Mouse (Mus musculus) spleen, adult 18-20 months (tissue): ENCODE results near the gene Kcnn3.

Experiments used
- DNase-seq, 2 experiments: peaks; one replicate each; pipeline ENCODE4 v3.0.0; 2022; ENCODE audit warnings: mixed read lengths in 2 of 2

The Kcnn3 gene

DNA sequence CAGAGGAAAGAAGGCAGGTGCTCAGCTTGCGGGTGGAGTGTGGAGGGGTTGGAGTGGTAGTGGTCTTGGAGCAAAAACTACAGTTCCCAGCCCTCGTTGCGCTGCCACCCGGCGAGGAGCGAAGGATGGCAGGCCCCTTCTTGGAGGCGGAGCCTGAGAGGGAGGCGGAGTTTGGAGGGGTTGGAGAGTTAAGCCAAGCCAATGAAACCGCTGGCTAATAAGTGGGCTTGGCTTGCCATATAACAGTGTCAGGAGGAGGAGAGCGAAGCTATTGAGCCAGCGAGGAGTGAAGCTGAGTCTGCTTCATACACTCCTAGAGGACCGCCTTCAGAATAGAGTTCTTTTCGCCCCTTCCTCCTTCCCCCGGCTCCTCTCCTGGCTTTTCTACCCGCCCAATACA lies at the start of gene Kcnn3:
Gene Kcnn3, plus strand, starts transcription at position 271 of the 400 bp plus-strand sequence.
- DNase-seq, result peak; percentile 20 to 49

DNA sequence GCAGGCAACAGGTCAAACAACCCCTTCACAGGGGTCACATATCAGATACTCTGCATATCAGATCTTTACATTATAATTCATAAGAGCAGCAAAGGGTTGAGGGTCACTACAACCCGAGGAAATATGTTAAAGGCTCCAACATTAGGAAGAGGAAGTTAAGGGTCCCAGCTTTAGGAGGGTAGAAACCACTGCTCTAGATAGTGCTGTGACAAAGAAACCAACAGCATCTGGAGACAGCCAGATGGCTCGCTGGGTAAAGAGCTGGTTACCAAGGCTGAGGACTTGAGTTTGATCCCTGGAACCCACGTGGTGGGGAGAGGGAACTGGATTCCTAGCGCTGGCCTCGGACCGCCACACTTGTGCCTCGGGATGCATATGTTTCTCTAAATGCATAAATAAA lies 47.7 kb upstream of the Kcnn3 start:
- DNase-seq, result no peak

DNA sequence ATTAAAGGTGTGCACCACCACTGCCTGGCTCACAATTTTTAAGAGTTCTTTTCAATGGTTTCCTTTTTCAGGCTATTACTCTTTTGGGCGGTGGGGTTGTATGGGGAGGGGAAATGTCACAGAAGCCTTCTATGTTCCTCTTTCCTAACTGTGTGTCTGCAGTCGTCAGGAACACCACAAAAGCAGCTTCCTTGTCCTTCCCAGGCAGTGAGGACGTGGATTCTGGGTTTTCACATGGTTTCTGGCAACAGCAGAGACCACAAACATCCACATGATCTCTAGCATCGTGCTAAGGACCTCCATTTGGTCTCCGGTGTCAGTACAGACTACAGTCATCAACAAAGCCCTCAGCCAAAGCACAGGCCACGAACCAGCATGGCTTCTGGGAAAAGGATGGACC lies 46.1 kb upstream of the Kcnn3 start:
- DNase-seq, result no peak

DNA sequence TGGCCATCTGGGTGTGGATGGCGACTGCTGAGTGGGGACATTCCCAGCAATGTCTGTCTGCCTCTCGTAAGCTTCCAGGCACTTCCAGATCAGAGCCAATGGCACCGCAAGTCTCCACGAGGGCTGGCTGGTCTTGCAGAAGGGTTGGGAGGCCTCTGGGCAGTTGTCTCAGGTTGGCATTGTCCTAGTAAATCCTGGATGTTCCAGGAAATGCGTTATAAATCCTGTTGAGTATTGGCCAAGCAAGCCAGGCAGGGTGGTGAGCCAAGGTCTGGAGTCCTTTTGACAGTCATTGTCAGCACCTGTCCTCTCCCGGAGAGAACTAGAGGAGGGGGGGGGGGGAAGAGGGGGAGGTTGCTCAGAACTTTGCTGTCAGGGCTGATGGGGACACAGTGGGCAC lies 40.9 kb upstream of the Kcnn3 start:
- no peak for DNase-seq

DNA sequence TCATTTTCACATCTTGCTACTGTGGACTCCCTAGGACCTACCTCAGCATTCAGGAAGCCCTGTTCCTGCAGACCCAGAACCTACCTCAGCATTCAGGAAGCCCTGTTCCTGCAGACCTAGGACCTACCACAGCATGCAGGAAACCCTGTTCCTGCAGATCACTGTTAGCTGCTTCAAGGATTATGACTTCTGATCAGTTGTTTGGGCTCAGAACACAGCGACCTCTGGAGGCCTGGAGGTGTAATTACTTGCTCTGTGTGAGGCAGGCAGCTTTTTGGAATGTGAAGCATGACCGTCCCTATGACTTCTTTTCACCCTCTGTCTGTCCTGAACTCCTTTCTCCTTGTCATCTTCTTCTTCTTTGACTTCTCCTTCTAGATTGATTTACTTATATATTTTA lies 38.5 kb upstream of the Kcnn3 start:
- no peak for DNase-seq

DNA sequence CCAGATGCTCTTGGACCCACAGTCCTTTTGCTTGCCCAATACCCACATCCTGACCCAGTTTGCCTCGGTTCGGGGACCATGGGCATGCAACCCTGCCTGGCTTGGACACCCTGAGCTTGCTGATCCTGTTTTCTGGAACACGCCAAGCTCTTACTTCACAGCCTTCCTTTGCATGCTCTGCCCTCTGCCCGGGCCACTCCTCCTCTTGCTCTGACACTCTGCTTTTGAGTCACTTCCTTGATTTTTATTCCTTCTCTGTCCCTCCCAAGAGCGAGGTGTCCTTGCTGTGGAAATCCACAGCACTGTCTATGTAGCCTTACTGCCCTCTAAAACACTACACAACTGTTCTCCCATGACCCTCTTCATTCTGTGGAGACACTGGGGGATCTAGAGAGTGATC lies 37.7 kb upstream of the Kcnn3 start:
- DNase-seq, result no peak

DNA sequence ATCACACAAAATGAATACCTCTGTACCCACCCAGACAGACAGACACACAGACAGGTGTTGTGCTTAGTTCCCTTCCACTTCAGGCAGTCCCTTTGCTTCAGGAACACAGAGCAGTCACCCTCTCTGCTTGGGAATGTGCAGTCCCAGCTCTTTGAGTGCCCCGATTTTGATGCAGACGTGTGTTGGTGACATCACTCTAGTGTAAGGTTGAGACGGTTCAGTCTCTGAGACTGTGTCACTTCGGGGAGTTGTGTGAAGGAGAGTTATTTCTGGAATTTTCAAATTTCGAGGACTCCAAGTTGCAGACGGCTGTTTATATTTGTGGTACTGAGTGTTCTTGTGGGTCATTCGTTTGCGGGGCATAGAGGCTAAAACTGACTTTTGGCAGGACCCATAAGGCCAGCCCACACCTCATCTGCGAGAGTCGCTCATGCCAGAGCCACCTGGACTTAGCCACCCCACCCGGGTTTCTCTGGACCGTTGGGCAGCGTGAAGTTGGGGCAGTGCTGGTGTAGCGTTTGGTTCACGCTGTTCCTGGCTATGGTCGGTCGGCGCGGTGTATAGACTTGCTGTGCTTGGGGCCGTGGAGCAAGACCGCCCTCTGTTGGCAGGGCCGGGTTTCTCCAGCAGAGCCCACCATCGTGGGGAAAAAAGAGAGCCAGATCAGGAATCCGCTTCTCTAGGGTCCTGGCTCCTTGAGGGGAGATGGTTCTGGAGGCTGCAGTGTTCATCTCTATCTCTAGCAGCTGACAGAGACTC lies 35.0 kb upstream of the Kcnn3 start:
- DNase-seq, result peak; percentile 56 to 77

DNA sequence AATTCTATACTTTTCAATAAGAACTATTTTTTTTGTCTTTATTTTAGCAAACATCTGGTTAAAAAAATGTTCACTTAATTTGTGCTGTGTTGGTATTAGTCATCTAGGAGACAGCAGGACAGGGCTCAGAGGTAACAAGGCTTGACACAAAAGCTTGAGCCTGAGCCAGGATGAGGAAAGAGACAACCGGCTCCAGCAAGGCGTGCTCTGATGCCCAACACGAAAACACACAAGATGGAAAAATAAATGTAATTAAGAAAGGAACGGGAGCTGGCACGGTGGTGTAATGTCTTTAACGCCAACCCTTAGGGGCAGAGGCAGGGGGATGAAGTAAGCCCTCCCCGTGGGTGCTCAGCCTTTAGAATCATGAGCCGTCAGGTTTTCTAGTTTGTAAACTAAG lies 33.9 kb upstream of the Kcnn3 start:
- DNase-seq, result no peak

DNA sequence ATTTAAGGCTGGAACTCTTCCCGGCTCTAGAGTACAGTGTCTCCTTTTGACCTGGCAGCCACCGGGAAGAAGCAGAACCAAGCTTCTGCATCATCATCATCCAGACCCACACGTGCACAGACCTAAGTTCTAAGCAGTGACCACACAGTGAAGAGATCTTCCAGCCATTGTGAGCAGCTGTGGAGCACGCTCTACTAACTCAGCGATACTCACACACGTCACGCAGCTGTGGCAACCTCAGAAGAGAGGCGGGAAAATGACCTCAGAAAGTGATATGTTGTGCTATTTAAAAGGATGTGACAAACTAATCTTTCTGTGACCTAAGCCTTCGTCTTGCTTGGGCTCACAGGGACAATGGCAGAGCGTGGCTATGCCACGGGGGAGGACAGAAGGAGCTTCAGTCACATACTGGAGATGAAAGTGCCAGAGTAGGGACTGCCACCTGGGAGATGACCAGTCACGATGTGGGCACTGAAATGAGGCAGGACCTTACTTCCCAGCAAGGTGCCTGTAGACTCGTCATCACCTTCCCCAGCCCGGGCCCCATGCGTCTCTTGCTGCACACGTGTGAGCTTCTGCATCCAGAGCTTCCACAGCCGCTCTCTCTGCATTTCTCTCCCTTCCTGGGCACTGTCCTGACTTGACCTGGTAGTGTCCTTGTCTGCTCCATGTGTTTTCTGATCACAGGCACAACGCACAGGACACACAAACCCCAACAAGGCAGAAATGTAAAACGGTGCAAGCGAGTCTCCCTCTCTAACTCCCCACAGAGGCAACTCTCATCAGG lies 32.9 kb upstream of the Kcnn3 start:
- DNase-seq, result no peak

DNA sequence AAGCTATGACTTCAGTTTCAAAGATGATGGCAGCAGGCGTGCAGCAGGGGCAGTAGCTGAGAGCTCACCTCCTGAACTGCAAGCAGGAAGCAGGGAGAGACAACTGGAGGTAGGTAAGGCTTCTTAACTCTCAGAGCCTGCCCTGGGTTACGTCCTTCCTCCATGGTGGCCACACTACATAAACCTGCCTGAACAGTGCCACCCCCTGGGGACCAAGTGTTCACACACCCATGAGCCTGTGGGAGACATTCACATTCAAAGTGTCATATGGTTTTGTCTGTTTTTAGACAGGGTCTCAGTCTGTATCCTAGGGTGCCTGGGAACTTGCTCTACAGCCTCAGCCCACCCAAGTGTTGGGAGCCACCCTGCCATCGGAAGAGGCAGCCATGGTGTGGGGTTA lies 29.2 kb upstream of the Kcnn3 start:
- no peak for DNase-seq

DNA sequence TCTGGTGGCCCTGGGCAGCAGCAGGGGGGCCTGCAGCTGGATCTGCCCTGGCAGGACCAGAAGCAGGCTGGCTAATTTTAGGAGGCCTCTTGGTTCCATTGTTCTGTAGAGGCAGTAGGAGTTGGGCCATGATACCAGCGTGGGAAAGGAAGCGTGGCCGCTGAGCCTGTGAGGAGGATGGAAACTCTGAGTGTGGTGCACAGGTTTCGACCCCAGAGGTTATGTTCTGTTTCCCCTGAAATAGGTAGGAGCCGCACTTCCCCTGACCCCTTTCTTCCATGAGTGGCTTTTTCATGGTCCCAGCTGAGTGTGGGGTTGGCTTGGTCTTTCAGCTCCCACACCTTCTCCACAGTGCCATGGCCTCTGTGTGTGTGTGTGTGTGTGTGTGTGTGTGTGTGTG lies 28.4 kb upstream of the Kcnn3 start:
- DNase-seq, result no peak

DNA sequence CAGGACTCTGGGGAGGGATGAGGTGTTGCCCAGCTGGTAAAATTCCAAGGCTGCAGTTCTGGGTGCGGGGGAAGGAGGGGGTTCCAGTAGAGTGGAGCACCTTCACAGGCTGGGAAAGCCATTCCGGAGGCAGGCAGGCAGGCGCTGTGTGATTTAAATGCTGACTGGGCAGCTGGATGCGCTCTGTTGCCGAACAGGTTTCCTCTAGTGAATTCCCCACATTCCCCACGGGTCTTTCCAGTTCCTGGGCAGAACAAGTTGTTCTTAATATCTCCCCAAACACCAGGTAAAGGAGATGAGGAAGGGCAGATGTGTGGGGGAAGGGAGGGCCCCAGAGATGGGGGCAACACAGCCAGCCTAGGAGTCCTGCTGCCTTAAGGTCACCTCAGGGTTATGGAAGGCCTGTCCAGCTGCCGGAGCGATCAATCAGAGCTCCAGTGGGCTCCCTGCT lies 27.2 kb upstream of the Kcnn3 start:
- DNase-seq, result no peak

DNA sequence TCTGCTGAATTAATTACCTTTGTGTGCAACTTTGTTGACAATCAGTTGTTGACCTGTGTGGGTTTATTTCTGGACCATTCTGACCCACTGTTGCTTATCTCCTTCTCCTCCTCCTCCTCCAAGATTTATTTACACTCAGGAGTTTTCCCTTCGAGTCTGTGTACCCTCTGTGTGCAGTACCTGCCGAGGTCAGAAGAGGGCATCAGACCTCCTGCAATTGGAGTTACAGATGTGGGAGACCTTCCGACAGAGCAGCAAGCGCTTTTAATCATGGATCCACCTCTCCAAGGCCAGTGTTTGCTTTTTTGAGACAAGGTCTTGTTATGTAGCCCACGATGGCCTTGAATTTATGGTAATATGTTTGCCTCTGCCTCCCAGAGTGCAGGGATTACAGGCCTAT lies 25.3 kb upstream of the Kcnn3 start:
- DNase-seq, result no peak

DNA sequence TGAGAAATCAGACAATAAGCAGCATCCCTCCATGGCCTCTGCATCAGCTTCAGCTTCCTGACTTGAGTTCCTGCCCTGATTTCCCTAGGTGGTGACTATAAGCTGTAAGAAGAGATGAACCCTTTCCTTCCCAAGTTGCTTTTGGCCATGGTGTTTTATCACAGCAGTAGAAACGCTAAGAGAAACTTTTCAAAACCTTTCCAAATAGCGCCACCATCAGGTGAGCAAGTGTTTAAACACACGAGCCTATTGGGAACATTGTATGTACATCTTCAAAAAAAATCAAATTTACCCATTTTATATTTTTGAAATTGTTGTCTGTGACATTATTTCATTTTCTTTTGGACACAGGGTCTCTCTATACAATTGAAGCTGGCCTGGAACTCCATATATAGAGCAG lies 23.6 kb upstream of the Kcnn3 start:
- DNase-seq, result no peak

DNA sequence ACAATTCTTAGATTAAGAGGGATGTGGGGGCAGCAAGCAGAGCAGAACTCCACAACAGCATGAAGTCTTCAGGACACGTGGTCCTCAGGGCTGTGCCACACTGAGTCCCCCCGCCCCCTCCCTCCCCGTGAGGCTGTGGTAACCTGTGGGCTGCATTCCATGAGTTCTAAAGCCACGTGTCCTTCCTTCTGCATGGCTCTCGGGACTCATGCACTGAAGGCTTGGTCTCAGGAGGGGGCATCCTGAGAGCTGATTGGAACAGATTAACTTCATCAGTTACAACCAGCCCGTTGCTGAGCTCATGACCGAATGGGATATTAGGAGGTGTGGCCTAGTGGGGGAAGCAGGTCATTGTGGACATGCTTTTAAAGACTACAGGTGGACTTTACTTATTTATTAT lies 20.3 kb upstream of the Kcnn3 start:
- no peak for DNase-seq

DNA sequence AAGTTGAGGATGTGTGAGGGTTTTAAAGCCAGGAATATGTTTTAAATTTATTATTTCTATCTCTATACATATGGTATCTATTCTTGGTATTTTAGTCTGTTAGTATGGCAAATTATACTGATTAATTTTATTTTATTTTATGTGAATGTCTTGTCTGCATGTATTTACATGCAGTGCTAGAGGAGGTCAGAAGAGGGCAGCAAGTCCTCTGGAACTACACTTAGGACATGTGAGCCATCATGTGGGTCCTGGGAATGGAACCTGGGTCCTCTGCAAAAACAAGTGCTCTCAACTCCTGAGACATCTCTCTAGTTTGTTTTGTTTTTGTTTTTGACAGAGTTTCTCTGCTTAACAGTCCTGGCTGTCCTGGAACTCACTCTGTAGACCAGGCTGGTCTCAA lies 18.5 kb upstream of the Kcnn3 start:
- DNase-seq, result no peak

DNA sequence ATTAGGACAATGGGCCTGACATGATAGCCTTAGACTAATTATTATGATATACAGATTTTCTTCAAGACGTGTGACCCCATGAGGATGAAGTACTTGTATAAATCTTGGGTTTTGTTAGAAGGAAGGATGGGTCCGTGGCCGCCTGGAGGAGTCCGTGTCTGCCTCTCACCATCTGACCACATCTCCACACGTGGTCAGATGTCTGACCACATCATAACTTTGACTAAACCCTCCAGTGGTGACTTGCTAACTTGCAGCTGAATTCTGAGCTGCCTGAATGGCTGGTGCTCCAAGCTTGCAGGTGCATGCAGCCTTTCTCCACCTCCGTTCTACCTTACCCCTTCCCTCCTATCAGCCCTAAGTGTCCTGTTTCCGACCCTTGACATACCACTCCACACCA lies 17.4 kb upstream of the Kcnn3 start:
- no peak for DNase-seq

DNA sequence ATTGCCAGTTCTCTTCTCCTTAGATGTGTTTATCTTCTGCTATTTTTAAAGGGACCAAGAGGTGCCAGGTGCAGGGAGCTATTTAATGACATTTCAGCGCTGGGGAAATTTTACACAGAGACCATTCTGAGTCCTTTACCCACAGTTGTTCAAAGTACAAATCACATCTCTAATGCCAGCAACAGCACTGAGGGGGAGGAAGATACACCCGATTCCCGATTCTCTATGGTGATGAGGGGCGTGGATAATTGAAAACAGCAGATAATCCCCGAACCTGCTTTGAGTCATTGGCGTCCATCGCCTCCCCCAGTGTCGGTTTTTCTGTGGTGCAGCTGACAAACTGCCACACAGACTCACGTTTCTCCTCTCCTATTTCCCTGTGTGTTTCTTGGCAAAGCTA lies 11.9 kb upstream of the Kcnn3 start:
- no peak for DNase-seq

DNA sequence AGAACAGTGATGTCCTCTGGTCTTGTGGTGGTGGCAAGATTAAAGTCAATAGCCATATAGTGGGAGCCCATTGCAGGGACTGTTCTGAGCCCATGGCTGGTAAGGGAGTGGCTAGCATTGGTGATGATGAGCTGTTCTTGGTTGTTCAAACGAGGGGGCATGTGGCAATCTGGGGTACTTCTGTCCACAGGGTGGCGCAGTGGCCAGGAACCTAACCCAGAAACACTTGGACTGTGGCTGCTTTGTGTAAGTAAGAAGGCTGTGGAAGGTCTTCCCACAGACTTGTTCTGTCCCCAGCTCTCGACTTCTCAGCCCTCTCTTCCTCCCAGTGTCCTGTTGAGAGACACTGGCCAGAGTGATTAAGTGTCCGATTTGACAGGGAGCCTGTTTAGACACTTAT lies 9.0 kb upstream of the Kcnn3 start:
- peak in 1 of 2 experiments; percentile 32 for DNase-seq

DNA sequence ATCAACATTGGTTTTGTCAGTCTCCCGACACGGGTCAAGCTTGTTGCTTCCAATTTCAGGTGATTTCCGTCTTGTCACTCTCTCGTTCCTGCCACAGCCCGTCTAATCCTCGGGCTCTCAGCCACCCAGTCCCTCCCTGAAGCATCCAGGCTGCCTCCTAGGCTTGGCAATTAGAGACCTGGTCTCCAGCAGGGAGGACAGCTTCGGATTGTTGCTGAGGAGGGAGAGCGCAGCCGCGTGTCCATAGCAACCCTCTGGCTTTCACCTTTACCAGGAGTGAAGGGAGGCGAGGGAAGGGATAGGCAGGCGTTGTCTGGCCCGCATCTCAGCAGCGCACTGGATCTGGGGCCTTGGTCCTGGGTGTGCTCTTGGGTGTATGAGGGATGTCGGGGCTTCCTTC lies 8.6 kb upstream of the Kcnn3 start:
- no peak for DNase-seq

DNA sequence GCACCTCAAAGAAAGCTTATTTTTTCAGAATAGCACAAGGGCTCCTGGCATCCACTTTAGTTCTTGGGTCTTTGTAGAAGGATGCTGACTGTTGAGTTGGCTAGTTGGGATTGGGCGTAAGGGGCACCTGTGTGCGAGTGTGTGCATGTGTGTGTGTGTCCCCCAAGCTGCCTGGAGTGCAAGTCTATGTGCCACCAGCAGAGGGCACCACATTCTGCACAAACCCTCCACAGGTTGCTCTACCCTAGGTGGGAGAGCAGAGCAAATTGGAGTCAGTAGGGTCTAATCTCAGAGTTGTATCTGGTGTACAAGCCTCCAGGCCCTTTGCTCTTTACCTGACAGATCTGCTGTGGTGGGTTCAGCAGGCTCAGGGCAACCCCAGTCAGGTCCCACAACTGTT lies 7.7 kb upstream of the Kcnn3 start:
- DNase-seq, result no peak

DNA sequence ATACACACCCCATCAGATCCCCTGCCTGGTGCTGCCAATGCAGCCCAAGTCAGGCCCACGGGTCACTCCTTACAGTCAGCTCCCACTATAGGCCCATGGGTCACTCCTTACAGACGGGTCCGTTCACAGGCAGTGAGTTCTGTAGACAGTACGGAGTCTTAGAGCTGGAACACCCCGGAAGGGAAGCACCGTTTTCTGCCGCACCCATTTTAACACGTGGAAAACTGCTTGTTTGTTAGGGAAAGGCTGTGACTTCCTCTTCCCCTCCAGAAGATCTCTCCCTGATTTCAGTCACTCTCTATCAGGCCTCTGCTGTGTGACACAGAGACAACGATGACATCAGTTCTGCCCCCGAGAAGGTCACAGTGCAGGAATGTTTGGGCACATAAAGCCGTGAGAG lies 4.5 kb upstream of the Kcnn3 start:
- DNase-seq, result no peak

DNA sequence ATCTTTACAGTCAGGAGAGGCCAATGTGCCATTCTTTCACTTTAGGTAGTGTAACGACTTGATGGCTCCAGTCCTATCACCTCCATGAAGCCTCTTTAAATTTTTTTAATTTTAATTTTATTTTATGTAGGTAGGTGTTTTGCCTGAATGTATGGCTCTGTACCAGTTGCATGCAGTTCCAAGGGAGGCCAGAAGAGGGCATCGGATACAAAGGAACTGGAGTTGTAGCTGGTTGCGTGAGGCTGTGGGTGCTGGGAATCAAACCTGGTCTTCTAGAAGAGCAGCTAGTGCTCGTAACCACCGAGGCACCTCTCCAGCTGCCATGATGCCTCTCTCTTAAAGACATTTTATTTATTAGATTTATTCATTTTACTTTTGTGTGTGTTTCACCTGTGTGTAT lies 3.6 kb upstream of the Kcnn3 start:
- DNase-seq, result no peak
